Mouse (Mus musculus): Measurements from ENCODE around the gene Tmem205. TPM values are rescaled to one million over a fixed set of nuclear protein-coding genes. Genes with fewer than 3 reads are reported as not detected.

Tmem205 gene
- polyA plus RNA-seq (2015; fragmentation: Nextera tagmentation; extraction: Ambion mirVana): 42.2 and 42.3 TPM in 2 replicates

GRCm38 (mm10) chr9:21927208-21927753, at the start of gene Tmem205, which contains the start of gene Ccdc159:
Gene Tmem205, minus strand, starts transcription at chr9:21927556.
Gene Ccdc159, plus strand, starts transcription at chr9:21927471.
- Histone ChIP-seq H3K36me3 (ENCODE audit: poor library complexity, severe bottlenecking) (peaks cover 6% of the 10 kb centered on the region; the same call in 1 of the 2 replicates), H3K9ac (peak within 1 kb of the TSS; percentile 77), H3K4me3 (peak within 1 kb of the TSS; percentile 55), H3K4me2 (peak within 1 kb of the TSS; percentile 64), H3K4me1 (peaks cover 12% of the 10 kb centered on the region), H3K27me3 (no peaks in the 10 kb centered on the region), H3K9me3 (replicated peaks) (no peaks in the 10 kb centered on the region), H3K27ac (peak within 1 kb of the TSS; percentile 60)
- under 1% methylated on average over 28 of the region's 28 CpGs for WGBS
- ATAC-seq: peak; percentile 97

- no peaks in the 10 kb centered on the region for H3K27me3 ChIP-seq
- ATAC-seq: no peak
Observed at GRCm38 (mm10) chr9:21976626-21977175, 49.3 kb upstream of the Tmem205 start.

GRCm38 (mm10) chr9:21969304-21969703, 41.9 kb upstream of the Tmem205 start:
- Histone ChIP-seq H3K27ac (no peak overlapping the region), H3K4me2 (no peak overlapping the region), H3K4me3 (no peak overlapping the region), H3K36me3 (ENCODE audit: poor library complexity, severe bottlenecking) (no peaks in the 10 kb centered on the region), H3K9ac (no peak overlapping the region), H3K9me3 (replicated peaks) (no peaks in the 10 kb centered on the region), H3K4me1 (no peaks in the 10 kb centered on the region), H3K27me3 (0 out of 2 replicates have a peak, but pooled peaks cover 6% of the 10 kb centered on the region)
- 90% methylated on average over 4 of the region's 4 CpGs for WGBS
- no peak for ATAC-seq

More at GRCm38 (mm10) chr9:21976626-21977175, 49.3 kb upstream of the Tmem205 start:
- Histone ChIP-seq H3K4me3 (no peak overlapping the region), H3K4me1 (0 out of 2 replicates have a peak, but pooled peaks cover 7% of the 10 kb centered on the region), H3K9me3 (replicated peaks) (no peaks in the 10 kb centered on the region), H3K9ac (no peak overlapping the region), H3K4me2 (no peak overlapping the region), H3K27ac (no peak overlapping the region), H3K36me3 (ENCODE audit: poor library complexity, severe bottlenecking) (no peaks in the 10 kb centered on the region)
- 76% methylated on average over 10 of the region's 10 CpGs for WGBS

GRCm38 (mm10) chr9:21968883-21969282, 41.5 kb upstream of the Tmem205 start:
- Histone ChIP-seq H3K27ac (no peak overlapping the region), H3K4me2 (no peak overlapping the region), H3K4me1 (no peaks in the 10 kb centered on the region), H3K27me3 (peaks cover 10% of the 10 kb centered on the region), H3K4me3 (no peak overlapping the region), H3K36me3 (ENCODE audit: poor library complexity, severe bottlenecking) (no peaks in the 10 kb centered on the region), H3K9me3 (replicated peaks) (no peaks in the 10 kb centered on the region), H3K9ac (no peak overlapping the region)
- no peak for ATAC-seq
- WGBS: 74% methylated on average over 6 of the region's 6 CpGs

GRCm38 (mm10) chr9:21963417-21963816, 36.1 kb upstream of the Tmem205 start, which contains the start of gene Epor:
Gene Epor, minus strand, starts transcription at chr9:21963506.
- Histone ChIP-seq H3K36me3 (ENCODE audit: poor library complexity, severe bottlenecking) (no peaks in the 10 kb centered on the region), H3K27me3 (peaks cover 60% of the 10 kb centered on the region), H3K9ac (peak within 1 kb of the TSS; percentile 52), H3K4me1 (peaks cover 23% of the 10 kb centered on the region), H3K27ac (no peak within 1 kb of the TSS), H3K9me3 (replicated peaks) (no peaks in the 10 kb centered on the region), H3K4me3 (peak within 1 kb of the TSS; percentile 38), H3K4me2 (peak within 1 kb of the TSS; percentile 75)
- WGBS: 28% methylated on average over 8 of the region's 8 CpGs
- no peak for ATAC-seq

GRCm38 (mm10) chr9:21962416-21963059, 35.2 kb upstream of the Tmem205 start:
- ATAC-seq: peak; percentile 80
- H3K9ac ChIP-seq: peak overlapping the region; percentile 52
- H3K27ac ChIP-seq: no peak overlapping the region
- peaks cover 23% of the 10 kb centered on the region for H3K4me1 ChIP-seq
- peak overlapping the region; percentile 75 for H3K4me2 ChIP-seq
- 2% methylated on average over 34 of the region's 34 CpGs for WGBS
- H3K36me3 ChIP-seq (ENCODE audit: poor library complexity, severe bottlenecking): no peaks in the 10 kb centered on the region
- H3K9me3 ChIP-seq (replicated peaks): no peaks in the 10 kb centered on the region
- peak overlapping the region; percentile 38 for H3K4me3 ChIP-seq
- H3K27me3 ChIP-seq: peaks cover 60% of the 10 kb centered on the region

- H3K4me1 ChIP-seq: peaks cover 23% of the 10 kb centered on the region
- under 1% methylated on average over 15 of the region's 15 CpGs for WGBS
- ATAC-seq: peak; percentile 40; the same call in 1 of the 2 replicates
- peak overlapping the region; percentile 75 for H3K4me2 ChIP-seq
- H3K36me3 ChIP-seq (ENCODE audit: poor library complexity, severe bottlenecking): no peaks in the 10 kb centered on the region
- peak overlapping the region; percentile 52 for H3K9ac ChIP-seq
- peaks cover 60% of the 10 kb centered on the region for H3K27me3 ChIP-seq
- H3K9me3 ChIP-seq (replicated peaks): no peaks in the 10 kb centered on the region
- peak overlapping the region; percentile 38 for H3K4me3 ChIP-seq
- H3K27ac ChIP-seq: no peak overlapping the region
Observed at GRCm38 (mm10) chr9:21962010-21962409, 34.7 kb upstream of the Tmem205 start.

- no peak for ATAC-seq
- Histone ChIP-seq H3K4me3 (peak overlapping the region; percentile 38), H3K4me1 (peaks cover 26% of the 10 kb centered on the region), H3K9ac (0 out of 2 replicates have a peak overlapping the region, but pooled peaks have one; percentile 52), H3K36me3 (ENCODE audit: poor library complexity, severe bottlenecking) (no peaks in the 10 kb centered on the region), H3K4me2 (peak overlapping the region; percentile 75), H3K27me3 (peaks cover 60% of the 10 kb centered on the region), H3K27ac (no peak overlapping the region), H3K9me3 (replicated peaks) (no peaks in the 10 kb centered on the region)
- WGBS: under 1% methylated on average over 35 of the region's 35 CpGs
Observed at GRCm38 (mm10) chr9:21961366-21961980, 34.1 kb upstream of the Tmem205 start.

GRCm38 (mm10) chr9:21960558-21961208, 33.3 kb upstream of the Tmem205 start:
- Histone ChIP-seq H3K27me3 (peaks cover 60% of the 10 kb centered on the region), H3K4me1 (peaks cover 29% of the 10 kb centered on the region), H3K4me3 (peak overlapping the region; percentile 38; the same call in 1 of the 2 replicates), H3K9ac (no peak overlapping the region), H3K4me2 (no peak overlapping the region), H3K27ac (no peak overlapping the region), H3K36me3 (ENCODE audit: poor library complexity, severe bottlenecking) (no peaks in the 10 kb centered on the region), H3K9me3 (replicated peaks) (no peaks in the 10 kb centered on the region)
- WGBS: 11% methylated on average over 26 of the region's 26 CpGs
- no peak for ATAC-seq

GRCm38 (mm10) chr9:21960135-21960534, 32.8 kb upstream of the Tmem205 start:
- Histone ChIP-seq H3K4me1 (peaks cover 29% of the 10 kb centered on the region), H3K4me2 (no peak overlapping the region), H3K36me3 (ENCODE audit: poor library complexity, severe bottlenecking) (no peaks in the 10 kb centered on the region), H3K4me3 (no peak overlapping the region), H3K9ac (no peak overlapping the region), H3K27me3 (peaks cover 59% of the 10 kb centered on the region), H3K27ac (no peak overlapping the region), H3K9me3 (replicated peaks) (no peaks in the 10 kb centered on the region)
- 44% methylated on average over 9 of the region's 9 CpGs for WGBS
- ATAC-seq: no peak

GRCm38 (mm10) chr9:21959244-21959643, 31.9 kb upstream of the Tmem205 start:
- H3K27me3 ChIP-seq: peaks cover 53% of the 10 kb centered on the region
- WGBS: 86% methylated on average over 7 of the region's 7 CpGs

More at GRCm38 (mm10) chr9:21959244-21959643, 31.9 kb upstream of the Tmem205 start:
- Histone ChIP-seq H3K27ac (no peak overlapping the region), H3K4me1 (peaks cover 36% of the 10 kb centered on the region), H3K9me3 (replicated peaks) (no peaks in the 10 kb centered on the region), H3K36me3 (ENCODE audit: poor library complexity, severe bottlenecking) (no peaks in the 10 kb centered on the region), H3K4me3 (no peak overlapping the region), H3K9ac (no peak overlapping the region), H3K4me2 (no peak overlapping the region)
- ATAC-seq: no peak
